Mouse (Mus musculus): ENCODE data around the gene Clec4d. TPM values are rescaled to one million over a fixed set of nuclear protein-coding genes. Genes with fewer than 3 reads are reported as not detected.
"Not testable (repeated sequence)": the region's sequence is repeated elsewhere in the genome, so short reads cannot be mapped to it uniquely, and the experiment has no call there.

The Clec4d gene
- polyA plus RNA-seq, 1 experiment from 2014 or later = not detected

DNA sequence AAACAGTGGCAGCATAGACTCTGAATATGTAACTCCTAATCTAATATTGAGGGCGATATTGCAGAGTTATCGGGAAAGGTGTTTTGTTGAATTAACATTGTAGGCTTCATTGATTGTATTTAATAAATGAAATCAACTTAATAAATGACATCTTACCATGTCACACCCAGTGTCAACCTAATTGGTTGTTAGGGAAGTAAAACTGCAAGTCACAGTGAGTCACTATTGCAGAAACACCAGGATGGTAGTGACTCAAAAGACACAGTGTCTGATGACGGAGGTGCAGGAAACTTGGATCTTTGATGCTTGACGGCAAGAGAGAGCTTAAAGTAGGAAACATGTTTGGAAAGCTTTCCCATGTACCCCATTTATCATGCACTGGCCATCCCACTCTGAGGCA, 3.9 kb downstream of the Clec4d start:
- H3K27ac ChIP-seq (replicated peaks) = no peak overlapping the region
- no peaks in the 10 kb centered on the region for H3K4me1 ChIP-seq
- no peak overlapping the region for H3K4me3 ChIP-seq
- H3K27me3 ChIP-seq = no peaks in the 10 kb centered on the region
- WGBS = 95% methylated on average over 4 of the region's 4 CpGs
- ATAC-seq (ENCODE audit: low FRiP score, low read depth) = no peak
- no peak overlapping the region for H3K4me2 ChIP-seq (replicated peaks)
- no peak overlapping the region for H3K9ac ChIP-seq (replicated peaks)
- no peaks in the 10 kb centered on the region for H3K9me3 ChIP-seq
- no peaks in the 10 kb centered on the region for H3K36me3 ChIP-seq

DNA sequence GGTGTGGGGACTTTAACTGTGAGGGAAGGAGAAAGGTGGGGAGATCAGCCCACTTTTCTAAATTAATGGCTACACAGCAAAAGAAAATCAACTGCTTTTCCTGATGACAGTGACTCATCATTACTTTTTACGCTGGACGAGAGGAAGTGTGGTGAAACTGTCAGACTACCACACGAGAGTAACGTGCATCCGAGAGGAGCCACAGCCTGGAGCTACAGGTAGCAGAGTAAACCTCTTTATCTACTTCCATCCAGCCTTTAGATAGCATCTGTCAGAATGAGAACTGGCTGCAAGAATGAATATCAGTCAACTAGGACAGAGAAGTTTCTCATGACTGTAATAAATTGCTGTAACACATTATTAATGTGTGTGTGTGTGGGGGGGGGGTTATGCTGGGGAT, 5.0 kb downstream of the Clec4d start:
- no peak overlapping the region for H3K4me3 ChIP-seq
- H3K4me2 ChIP-seq (replicated peaks) = no peak overlapping the region
- H3K27ac ChIP-seq (replicated peaks) = no peak overlapping the region
- H3K9ac ChIP-seq (replicated peaks) = no peak overlapping the region
- 95% methylated on average over 5 of the region's 5 CpGs for WGBS
- H3K27me3 ChIP-seq = no peaks in the 10 kb centered on the region
- no peaks in the 10 kb centered on the region for H3K4me1 ChIP-seq
- H3K36me3 ChIP-seq = no peaks in the 10 kb centered on the region
- no peak for ATAC-seq (ENCODE audit: low FRiP score, low read depth)
- no peaks in the 10 kb centered on the region for H3K9me3 ChIP-seq

DNA sequence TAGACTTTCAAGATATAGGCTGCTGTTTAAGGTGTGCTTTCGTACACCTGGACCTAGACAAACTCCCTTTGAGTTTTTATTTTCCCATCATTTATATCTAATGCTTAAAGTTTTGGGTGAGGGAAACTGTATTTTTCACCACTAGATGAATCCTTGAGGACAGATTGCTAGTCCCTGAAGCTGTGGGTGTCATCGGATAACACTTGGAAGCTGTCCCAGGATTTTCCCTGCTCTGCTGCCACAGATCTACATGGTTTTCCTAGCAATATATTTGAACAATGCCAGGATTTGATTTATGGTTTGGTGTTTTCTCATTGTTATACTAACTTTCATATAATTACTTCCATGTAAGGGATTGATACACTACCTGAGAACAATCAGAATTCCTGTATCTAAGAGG, 17.5 kb downstream of the Clec4d start:
- 84% methylated on average over 2 of the region's 2 CpGs for WGBS
- no peaks in the 10 kb centered on the region for H3K4me1 ChIP-seq
- H3K36me3 ChIP-seq = no peaks in the 10 kb centered on the region
- H3K9ac ChIP-seq (replicated peaks) = no peak overlapping the region
- ATAC-seq (ENCODE audit: low FRiP score, low read depth) = no peak
- H3K9me3 ChIP-seq = no peaks in the 10 kb centered on the region
- no peak overlapping the region for H3K4me2 ChIP-seq (replicated peaks)
- H3K27ac ChIP-seq (replicated peaks) = no peak overlapping the region
- no peak overlapping the region for H3K4me3 ChIP-seq
- H3K27me3 ChIP-seq = no peaks in the 10 kb centered on the region

DNA sequence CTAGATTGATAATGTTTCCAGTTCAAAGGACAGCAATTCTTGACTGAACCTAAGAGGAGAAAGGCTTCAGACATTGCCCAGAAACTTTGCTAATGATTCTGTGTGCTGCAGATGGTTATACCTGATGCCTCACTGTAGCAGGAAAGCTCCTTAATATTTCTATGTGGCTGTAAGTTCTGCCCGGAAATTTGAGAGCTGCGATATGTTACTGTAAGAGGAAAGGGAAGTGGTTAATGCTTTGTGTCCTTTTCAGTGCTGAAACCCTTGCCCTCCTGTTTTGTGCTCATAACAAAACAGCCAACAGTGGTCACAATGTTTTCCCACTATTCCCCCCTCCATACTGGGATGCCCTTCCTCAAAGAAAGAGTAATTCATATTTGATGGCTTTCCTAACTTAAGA, 24.4 kb downstream of the Clec4d start:
- Histone ChIP-seq H3K36me3 (no peaks in the 10 kb centered on the region), H3K4me3 (no peak overlapping the region), H3K4me1 (no peaks in the 10 kb centered on the region), H3K4me2 (replicated peaks) (no peak overlapping the region), H3K27me3 (no peaks in the 10 kb centered on the region), H3K9ac (replicated peaks) (no peak overlapping the region), H3K9me3 (no peaks in the 10 kb centered on the region), H3K27ac (replicated peaks) (no peak overlapping the region)
- 91% methylated on average over 2 of the region's 2 CpGs for WGBS
- no peak for ATAC-seq (ENCODE audit: low FRiP score, low read depth)

DNA sequence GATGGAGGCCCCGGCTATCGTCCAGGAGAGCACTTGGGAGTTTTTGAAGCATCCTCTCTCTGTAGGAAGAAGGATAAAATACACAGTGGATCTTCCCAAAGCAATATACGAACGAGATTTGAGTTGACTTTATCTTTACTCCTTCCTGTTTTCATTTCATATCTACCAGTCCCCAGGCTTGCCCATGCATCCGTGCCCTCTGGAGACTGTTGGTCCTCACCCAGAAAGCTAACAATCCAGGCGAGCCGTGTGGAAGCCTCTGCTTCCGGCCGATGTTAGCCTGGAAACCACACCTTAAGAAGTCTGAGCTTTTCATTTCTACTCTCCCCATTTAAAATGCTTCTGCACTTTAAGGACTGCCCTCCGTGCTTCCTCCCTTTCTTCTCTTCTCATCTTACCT, 27.0 kb downstream of the Clec4d start:
- Histone ChIP-seq H3K4me2 (replicated peaks) (no peak overlapping the region), H3K4me3 (no peak overlapping the region), H3K9me3 (no peaks in the 10 kb centered on the region), H3K27me3 (no peaks in the 10 kb centered on the region), H3K27ac (replicated peaks) (no peak overlapping the region), H3K36me3 (no peaks in the 10 kb centered on the region), H3K9ac (replicated peaks) (no peak overlapping the region), H3K4me1 (no peaks in the 10 kb centered on the region)
- WGBS = 84% methylated on average over 10 of the region's 10 CpGs
- ATAC-seq (ENCODE audit: low FRiP score, low read depth) = no peak

DNA sequence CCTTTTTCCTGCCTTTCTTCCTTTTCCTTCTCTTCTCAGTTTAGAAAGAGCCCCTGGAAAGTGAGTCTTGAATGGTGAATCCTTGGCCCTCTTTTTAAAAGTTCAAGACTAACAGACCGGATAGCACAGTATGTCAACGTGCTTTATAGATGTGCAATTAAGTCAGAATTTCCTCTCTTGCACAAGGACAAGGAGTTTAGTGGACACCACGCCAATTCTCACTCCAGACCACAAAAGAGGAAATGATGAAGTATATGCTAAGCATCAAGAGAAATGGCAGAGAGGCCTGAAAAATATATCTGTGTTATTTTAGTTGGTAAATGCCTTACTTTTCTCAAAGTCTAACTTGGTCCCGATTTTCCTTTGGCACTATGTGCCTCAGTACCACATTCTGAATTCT, 27.8 kb downstream of the Clec4d start, which contains the start of gene Clec4e:
Gene Clec4e (minus strand): TSS at position 118 of the 400 bp plus-strand sequence.
- H3K4me3 ChIP-seq = no peak within 1 kb of the TSS
- H3K36me3 ChIP-seq = no peaks in the 10 kb centered on the region
- no peaks in the 10 kb centered on the region for H3K9me3 ChIP-seq
- H3K27ac ChIP-seq (replicated peaks) = no peak within 1 kb of the TSS
- no peaks in the 10 kb centered on the region for H3K4me1 ChIP-seq
- H3K9ac ChIP-seq (replicated peaks) = no peak within 1 kb of the TSS
- H3K4me2 ChIP-seq (replicated peaks) = no peak within 1 kb of the TSS
- 82% methylated on average over 4 of the region's 4 CpGs for WGBS
- no peak for ATAC-seq (ENCODE audit: low FRiP score, low read depth)
- no peaks in the 10 kb centered on the region for H3K27me3 ChIP-seq

DNA sequence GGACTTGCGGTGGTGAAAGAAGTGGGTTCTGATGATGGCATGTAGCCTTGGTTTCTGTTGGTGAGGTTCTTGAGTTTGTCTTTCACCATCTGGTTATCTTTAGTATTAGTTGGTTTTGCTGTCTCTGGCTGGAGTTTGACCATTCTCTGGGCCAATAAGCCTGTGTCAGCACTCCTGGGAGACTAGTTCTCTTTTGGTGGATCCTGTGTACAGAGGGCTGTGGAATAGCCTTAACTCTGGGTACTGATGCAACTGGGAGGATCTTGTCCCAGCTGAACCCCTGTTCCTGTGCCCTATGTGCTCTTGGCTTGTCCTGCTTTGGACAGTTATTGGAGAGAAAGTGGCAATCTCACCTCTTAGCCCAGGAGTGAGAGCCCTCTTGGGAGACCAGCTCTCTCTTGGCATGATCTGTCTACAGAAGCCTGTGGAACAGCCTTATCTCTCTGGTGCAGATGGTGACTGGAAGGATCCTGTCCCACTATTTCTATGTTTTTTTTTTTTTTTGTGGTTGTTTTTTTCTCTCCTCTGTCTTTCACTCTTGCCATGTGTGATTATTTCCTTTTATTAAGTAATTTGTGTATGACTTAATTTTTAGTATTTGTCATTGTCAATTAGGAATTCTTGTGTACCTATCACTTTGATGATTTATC, 31.0 kb downstream of the Clec4d start:
- no peak overlapping the region for H3K27ac ChIP-seq (replicated peaks)
- H3K4me3 ChIP-seq = no peak overlapping the region
- H3K9me3 ChIP-seq = no peaks in the 10 kb centered on the region
- H3K36me3 ChIP-seq = no peaks in the 10 kb centered on the region
- no peak overlapping the region for H3K9ac ChIP-seq (replicated peaks)
- H3K4me2 ChIP-seq (replicated peaks) = no peak overlapping the region
- WGBS = 97% methylated on average over 1 of the region's 1 CpGs
- no peaks in the 10 kb centered on the region for H3K27me3 ChIP-seq
- H3K4me1 ChIP-seq = no peaks in the 10 kb centered on the region
- no peak for ATAC-seq (ENCODE audit: low FRiP score, low read depth)

DNA sequence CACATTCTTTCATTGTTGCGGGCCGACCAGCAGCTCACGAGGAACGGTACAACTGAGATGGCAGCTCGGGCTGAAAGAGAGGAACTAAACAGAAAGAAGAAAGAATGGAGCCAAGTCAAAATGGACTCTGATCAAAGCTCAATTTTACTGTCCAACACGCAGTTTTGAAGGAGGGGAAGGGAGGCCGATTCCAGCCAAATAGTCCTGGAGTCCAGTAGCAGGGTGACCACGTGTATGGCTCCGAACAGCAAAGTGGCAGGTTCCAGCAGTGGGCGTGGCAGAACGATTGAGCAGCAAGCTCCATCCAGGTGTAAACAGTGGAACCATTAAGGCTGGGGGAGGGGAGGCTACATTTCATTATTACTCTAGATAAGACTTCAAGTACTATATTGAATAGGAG, 31.6 kb downstream of the Clec4d start:
- not testable (repeated sequence) for H3K4me1 ChIP-seq; H3K36me3 ChIP-seq; H3K9me3 ChIP-seq; ATAC-seq (ENCODE audit: low FRiP score, low read depth); H3K4me3 ChIP-seq; H3K27ac ChIP-seq (replicated peaks); H3K4me2 ChIP-seq (replicated peaks); H3K9ac ChIP-seq (replicated peaks); H3K27me3 ChIP-seq
- 91% methylated on average over 11 of the region's 11 CpGs for WGBS

DNA sequence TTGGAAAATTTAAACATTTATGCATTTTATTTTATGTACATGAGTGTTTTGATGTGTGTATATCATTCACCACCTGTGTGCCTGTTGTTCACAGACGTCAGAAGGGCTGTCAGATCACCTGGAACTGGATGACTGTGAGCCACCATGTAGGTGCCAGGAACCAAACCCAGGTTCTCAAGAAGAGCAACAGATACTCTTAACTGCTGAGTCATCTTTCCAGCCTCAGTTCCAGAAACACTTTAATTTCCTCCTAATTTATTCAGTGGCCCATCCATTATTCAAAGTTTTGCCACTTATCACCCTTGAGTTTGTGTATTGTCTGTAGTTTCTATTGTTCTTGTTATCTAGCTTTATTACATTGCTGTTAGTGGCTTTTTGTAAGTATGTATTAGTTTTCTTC, 34.8 kb downstream of the Clec4d start:
- H3K4me1 ChIP-seq = no peaks in the 10 kb centered on the region
- ATAC-seq (ENCODE audit: low FRiP score, low read depth) = no peak
- no peak overlapping the region for H3K4me2 ChIP-seq (replicated peaks)
- no peaks in the 10 kb centered on the region for H3K36me3 ChIP-seq
- no peaks in the 10 kb centered on the region for H3K9me3 ChIP-seq
- H3K27ac ChIP-seq (replicated peaks) = no peak overlapping the region
- no peak overlapping the region for H3K9ac ChIP-seq (replicated peaks)
- no peaks in the 10 kb centered on the region for H3K27me3 ChIP-seq
- 60% methylated on average over 1 of the region's 1 CpGs for WGBS
- no peak overlapping the region for H3K4me3 ChIP-seq

DNA sequence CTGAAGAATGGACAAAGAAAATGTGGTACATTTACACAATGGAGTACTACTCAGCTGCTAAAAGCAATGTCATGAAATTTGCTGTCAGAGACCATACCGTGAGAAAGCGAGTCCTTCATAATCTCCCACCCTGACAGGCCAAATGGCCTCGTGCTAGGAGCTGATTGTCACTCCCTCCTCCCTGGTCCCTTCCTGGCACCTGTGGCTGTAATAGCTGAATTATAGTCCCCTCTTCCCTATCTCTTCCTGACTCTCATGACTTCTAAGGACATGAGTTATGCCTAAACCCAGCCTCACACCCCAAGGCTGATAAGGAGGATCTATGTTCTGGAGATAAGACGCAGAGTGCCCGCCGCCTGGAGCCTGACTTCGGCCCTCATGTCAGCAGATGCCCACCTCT, 44.4 kb downstream of the Clec4d start:
- H3K4me1 ChIP-seq; H3K4me2 ChIP-seq (replicated peaks); H3K27me3 ChIP-seq; H3K4me3 ChIP-seq; H3K9ac ChIP-seq (replicated peaks); H3K27ac ChIP-seq (replicated peaks); H3K9me3 ChIP-seq; ATAC-seq (ENCODE audit: low FRiP score, low read depth); H3K36me3 ChIP-seq: not testable (repeated sequence)
- 90% methylated on average over 7 of the region's 7 CpGs for WGBS

DNA sequence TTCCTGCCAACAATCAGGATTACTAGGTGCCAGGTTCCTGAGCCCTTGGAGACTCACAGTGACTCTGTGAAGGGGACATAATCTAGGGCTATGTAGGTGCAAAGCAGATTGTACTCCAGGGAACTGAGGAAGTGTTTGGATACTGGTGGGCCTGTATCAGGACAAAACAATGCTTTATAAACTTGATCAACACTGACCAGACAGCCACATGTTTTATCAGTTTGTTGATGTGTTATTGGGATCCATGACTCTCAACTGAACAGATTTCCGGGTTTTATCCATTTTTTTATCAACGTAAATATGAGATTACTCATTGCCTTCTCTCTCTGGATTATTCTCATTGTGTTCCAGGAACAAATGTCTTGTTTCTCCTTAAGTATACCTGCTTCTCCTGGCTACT, 46.1 kb downstream of the Clec4d start, which contains the start of gene Vmn2r19:
Gene Vmn2r19 (plus strand): TSS at position 301 of the 400 bp plus-strand sequence.
- H3K36me3 ChIP-seq = no peaks in the 10 kb centered on the region
- H3K4me3 ChIP-seq = no peak within 1 kb of the TSS
- no peak within 1 kb of the TSS for H3K9ac ChIP-seq (replicated peaks)
- no peaks in the 10 kb centered on the region for H3K9me3 ChIP-seq
- ATAC-seq (ENCODE audit: low FRiP score, low read depth) = no peak
- H3K4me1 ChIP-seq = no peaks in the 10 kb centered on the region
- H3K4me2 ChIP-seq (replicated peaks) = no peak within 1 kb of the TSS
- WGBS = 92% methylated on average over 2 of the region's 2 CpGs
- no peak within 1 kb of the TSS for H3K27ac ChIP-seq (replicated peaks)
- no peaks in the 10 kb centered on the region for H3K27me3 ChIP-seq
